Mouse (Mus musculus): ENCODE data around the gene Pptc7. TPM values are rescaled to one million over a fixed set of nuclear protein-coding genes. Genes with fewer than 3 reads are reported as not detected.
A peak's percentile ranks its signal among the peaks of the same experiment; 100 is the strongest.
"Not testable (repeated sequence)": the region's sequence is repeated elsewhere in the genome, so short reads cannot be mapped to it uniquely, and the experiment has no call there.

Pptc7 gene
- total RNA-seq, 2 experiments from 2014 or later = 85.5 to 87.2 TPM

DNA sequence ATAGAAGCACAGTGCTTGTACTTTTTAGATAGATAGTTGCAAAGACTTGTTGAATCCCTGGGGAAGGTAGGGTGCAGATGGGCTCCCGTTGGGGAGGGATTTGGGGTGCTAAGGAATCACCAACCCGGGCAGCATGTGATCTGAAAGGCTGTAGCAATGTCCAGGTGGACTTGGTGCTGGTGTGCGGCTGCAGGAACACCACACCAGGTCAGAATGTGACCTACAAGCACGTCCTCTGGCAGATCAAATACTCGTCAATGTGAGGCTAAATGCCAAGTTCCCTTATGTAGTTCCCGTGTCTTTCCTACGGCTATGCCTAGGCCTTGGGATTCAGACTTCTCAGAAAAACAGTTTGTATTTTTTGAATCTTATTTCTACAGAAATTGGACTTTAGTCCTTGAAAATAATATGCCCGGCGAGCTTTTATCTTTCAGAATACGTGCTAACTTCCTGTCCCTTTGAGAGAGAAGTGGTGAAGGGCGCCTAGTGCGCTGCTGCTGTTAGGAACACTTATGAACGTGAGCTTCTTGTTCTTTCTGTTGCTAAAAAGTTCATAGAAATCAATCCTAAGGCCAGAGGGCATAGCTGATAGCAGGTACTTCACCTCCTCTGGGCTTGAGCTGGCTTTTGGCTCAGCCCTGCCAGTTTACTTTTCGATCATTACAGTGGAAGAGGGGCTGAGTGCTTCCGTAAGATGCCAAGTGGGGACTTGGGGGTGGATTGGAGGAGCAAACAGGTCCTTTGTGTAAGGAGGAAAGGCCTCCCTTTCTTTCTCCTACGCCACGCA, 7.6 kb downstream of the Pptc7 start:
- intact Hi-C loops (cut with DNase I) = no loop called here
- DNase-seq = no peak

DNA sequence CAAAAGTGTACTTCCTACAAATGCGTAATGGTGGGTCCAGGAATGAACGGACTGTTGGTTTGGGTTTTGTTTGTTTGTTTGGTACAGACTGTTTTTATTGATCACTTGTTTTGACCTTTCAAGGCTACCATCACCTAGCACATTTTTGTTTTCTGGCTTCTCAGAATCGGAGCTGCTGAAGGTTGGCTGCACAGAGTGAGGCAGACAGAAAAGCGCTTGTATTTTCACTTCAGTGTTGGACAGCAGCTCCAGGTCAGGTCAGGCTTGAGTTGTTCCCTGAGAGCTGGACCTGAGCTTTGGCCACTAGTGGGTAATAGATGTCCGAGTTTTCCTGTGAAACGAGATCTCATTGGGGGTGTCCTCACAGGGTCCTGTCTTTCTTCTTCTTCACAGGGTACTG, 9.0 kb downstream of the Pptc7 start:
- no peak for DNase-seq
- intact Hi-C loops (cut with DNase I) = no loop called here

DNA sequence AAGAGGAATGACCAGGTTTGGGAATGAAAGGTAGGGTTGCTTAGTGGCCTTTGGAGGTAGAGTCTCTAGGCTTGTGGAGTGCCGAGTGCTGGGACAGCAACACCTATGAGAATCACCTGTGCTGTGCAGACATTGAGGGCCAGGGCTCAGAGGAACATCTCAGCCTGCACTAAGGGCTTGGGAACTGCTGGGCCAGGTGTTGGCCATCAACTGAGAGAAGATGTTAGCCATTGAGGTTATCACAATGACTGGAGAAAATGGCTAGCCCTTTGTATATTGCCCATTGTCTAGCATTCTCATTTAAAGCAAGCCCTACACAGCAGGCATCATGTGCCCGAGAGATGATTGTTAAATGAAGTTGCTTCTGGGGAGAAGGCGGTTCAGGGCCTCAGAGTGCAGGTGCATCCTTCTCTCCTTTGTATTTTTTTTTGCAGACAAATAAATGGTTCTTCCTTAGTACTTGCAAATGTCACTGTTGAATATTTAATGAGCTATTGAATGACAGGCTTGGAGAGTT, 10.1 kb downstream of the Pptc7 start:
- intact Hi-C loops (cut with DNase I) = no loop called here
- DNase-seq = no peak

DNA sequence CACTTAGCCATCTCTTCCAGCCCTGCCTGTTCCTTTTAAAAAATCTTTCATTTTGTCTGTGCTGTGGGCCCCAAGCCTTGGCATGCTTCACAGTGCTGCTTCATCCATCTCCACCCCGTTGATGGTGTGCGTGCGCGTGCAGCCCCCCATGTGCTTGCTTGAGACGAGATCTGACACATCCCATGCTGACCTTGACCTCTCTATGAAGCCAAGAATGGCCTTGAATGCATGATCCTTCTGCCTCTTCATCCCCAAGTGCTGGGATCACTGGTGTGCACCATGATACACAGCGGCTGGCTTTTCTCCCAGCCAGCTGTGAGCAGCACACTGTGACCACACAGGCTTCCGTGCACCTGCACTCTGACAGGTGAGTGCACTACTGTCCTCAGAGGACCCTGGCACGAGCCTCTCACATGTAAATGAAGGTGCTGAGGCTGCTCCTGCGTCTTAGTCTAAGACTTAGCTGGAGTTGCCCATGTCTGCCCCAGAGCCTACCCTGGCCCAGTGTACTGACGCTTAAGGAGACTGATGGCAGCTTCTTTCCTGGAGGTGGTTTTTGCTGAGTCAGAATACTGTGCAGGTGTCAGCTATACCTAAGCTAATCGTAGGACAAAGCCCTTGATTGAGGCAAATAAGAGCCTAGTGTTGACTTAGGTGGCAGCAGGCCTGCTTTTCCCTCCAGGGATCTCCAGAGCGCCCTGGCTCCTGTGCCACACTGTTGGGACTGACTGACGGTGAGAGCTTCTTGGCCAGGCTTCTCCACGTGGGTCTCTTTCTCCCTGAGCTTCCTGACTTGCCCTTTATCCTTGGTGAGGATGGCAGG, 11.2 kb downstream of the Pptc7 start:
- no peak for DNase-seq
- intact Hi-C loops (cut with DNase I) = no loop called here

DNA sequence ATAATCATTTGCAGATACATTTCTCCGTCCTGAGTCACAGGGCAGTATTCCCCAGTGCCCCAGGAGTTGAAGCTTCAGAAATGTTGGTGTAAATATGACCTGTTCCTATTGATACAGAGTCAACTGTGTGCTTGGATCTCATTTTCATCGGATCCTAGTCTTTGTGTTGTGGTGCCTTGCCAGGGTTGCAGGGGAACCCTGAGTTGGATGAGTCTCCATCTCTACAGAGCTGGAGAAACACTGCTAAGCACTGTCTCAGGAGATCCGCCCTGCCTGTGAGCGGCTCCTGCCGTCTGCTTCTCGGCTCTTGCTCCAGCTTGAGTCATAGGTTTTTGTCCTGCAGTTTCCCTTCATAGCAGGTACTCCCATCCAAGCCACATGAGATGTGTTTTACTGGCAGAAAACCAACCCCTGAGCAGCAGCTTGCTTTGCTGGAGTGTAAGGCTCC, 15.9 kb downstream of the Pptc7 start:
- intact Hi-C loops (cut with DNase I) = no loop called here
- DNase-seq = no peak

DNA sequence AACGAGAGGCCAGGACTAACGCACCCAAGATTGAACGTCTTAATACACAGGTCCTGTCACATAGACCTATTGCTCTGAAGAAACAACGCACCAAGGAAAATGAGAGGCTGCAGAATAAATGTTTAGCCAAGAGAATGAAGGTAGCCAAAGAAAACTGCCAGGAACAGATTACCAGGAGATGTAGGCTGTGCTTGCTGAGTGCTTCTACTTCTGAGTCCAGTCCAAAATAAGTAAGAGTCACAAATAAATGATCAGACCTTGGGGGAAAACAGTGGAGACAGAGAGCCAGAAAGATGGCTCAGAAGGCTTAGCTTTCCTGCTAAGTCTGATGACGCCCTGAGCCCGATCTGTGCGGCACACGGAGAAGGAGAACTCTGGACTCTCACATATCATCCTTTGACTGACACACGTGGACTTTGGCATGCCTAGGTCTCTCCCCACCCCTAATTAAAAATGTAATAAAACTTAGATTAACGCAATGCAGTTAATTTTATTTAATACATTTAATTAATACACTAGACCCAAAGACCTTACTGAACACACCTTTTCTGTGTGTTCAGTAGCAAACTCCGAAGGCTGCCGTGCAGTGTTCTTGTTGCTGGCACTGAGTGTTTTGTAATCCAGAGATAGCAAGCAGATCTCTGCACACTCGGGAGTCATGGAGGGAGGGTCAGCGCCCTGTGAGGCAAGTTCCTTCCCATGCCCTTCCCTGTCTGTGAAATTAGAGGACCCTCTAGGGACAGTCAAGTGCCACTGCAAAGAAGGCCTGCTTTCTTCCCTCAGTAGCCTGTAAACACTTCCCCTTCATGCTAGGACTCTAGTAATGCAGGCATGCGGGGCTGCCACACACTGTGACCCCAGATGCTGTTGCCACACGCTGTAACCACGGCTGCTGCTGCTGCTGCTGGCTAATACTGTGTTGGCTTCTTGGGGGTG, 18.9 kb downstream of the Pptc7 start:
- no peak for DNase-seq
- intact Hi-C loops (cut with DNase I) = no loop called here

DNA sequence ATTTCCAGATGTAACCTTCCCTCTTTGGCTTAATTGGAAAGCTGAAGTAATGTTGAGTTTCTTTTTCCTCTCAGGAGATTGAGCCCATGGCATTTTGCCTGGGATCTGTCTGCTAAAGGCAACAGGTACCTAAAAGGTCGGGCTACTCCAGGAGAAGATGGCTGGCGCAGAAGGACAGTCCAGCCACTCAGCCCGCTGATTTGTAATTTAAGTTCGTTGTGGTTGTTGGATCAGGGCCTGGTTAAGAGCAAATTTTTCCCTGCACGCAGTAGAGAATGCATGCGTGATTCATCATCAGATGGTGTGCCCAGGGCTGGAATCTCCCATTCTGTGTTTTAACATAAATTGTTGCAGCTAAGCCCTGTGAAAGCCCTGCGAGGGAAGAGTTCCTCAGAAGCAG, 19.8 kb downstream of the Pptc7 start:
- intact Hi-C loops (cut with DNase I) = no loop called here
- no peak for DNase-seq

DNA sequence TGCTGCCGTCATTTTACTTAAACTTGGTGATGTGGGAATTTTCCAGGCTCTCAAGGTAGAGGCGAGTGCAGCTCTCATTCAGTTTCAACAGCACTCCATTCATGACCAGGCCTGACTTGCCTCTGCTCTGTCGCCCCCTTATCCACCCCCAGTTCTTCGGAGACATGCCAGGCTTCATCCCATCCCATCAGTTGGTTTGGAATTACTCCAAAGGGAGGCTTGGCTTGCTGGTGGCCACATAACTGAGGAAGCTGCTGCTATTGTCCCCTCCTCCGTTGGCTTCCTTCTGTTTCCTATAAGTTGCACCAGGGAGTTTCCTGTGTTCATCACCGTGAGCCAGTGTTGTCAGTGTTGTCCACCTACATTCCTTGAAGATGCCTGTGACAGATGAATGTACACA, 20.4 kb downstream of the Pptc7 start:
- intact Hi-C loops (cut with DNase I) = no loop called here
- no peak for DNase-seq

DNA sequence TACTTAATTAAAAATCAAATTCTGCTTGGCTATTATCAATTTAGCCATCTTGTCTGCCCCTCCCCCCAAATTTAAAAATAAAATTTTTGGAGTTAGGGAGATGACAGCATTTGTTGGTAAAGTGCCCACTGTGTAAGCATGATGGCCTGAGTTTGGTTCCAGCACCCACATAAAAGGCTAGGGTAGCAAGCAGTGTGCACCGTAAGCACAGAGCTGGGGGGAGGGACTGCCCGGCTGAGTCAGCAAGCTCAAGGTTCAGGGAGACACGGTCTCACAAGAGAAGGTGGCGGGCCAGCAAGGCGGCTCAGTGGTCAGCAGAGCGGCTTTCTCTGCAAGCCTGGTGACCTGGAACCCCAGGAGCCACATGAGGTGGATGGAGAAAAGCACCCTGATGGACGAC, 21.3 kb downstream of the Pptc7 start:
- no peak for DNase-seq

DNA sequence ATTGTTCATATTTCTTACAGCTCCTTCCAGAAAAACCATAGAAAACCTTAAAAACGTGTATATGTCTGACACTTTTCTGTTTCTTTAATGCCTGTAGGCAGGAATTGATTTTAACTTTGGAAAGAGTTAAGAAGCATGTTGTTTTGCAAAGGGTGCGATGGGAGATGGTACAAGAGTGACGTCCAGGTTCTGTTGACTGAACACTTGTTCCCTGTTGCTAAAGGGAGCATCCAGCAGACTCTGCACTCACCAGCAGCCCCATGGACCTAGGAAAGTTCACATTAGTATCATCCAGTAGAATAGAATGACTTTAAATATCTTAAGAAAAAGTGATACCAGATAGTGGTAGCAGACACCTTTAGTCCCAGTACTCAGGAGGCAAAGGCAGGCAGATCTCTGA, 22.4 kb downstream of the Pptc7 start:
- DNase-seq = no peak
- intact Hi-C loops (cut with DNase I) = no loop called here

More for the DNA sequence above, 21.3 kb downstream of the Pptc7 start:
- intact Hi-C loops (cut with DNase I) = no loop called here

DNA sequence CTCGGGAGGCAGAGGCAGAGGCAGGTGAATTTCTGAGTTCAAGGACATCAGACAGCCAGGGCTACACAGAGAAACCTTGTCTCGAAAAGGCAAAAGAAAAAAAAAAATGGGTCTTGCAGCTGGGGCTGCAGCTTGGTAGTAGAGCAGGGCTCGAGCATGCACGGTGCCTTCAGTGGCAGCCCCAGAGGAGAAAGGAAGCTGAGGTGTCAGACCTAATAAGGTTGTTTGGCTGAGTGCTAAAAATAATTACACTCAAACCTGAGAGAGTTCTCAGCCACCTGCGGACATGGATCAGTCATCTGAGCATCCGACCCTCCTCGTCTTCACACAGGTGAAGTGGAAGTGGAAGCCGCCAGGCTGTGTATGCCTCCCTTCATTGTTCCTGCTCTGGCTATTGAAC, 26.5 kb downstream of the Pptc7 start:
- intact Hi-C loops (cut with DNase I) = no loop called here
- no peak for DNase-seq

DNA sequence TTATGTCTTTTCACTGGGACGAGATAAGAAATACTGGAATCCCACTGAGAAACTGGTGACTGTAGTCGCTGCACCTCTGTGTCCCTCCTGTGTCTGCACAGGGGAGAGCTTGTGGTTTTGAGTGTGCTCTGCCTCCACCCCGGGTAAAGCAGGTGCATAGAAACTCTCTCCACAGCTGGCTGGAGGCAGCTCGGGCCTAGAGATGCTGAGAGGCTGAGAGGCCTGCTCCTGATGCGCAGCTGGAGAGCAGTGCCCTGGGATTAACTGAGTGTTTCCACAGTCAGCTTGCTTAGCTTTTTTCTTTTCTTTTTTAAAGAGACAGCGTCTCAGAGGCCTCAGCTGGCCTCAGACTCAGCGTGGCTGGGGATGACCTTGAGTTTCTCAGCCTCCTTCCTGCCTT, 27.5 kb downstream of the Pptc7 start:
- intact Hi-C loops (cut with DNase I) = no loop called here
- DNase-seq = no peak

DNA sequence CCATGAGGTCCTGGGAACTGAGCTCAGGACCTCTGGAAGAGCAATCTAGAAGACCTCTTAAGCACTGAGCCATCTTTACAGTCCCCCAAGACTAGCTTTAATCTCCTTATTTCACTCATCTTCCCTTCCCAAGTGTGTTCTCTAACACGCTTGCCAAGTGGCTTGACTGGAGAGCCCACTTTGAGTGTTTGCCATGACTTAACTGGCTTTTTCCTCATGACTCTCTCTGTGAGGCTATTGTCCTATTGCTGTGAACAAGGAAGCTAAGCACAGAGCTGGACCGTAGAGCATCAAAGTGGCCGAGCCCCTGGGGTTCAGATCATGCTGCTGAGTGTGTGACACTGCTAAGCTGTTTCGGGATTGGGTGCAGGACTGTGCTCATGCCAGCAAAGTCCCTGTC, 28.2 kb downstream of the Pptc7 start:
- intact Hi-C loops (cut with DNase I) = no loop called here
- DNase-seq = no peak

DNA sequence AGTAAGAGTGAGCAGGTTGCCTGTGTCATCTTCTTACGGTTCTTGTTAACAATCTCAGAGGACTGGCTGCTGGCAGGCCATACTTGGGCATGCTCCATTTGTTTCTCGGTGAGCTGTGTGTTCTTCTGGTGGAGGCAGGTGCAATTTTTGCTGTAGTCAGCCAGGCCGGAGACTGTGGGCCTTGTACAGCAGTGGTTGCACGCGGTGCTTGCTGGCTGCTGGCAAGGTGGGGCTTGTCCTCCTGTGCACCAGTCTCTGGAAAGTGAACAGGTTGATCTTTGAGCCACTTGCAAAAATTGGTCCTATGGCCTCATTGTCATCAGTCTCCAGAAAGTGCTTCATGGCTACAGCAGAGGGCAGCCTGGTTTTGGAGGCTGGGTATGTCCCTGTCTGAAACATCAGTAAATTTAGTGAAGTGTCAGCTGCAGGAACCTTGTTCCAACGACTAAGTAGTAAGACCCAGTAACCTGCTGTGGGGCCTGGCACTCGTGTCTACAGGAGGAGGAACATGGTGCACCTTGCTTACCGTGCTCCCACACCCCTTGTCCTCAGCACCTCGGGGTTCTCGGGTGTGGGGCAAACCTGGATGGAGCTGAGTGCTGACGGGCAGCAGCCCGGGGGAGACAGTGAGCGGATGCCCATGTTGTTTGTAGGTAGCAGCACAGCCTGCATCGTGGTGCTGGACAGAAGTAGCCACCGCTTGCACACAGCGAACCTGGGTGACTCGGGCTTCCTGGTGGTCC, 28.9 kb downstream of the Pptc7 start:
- intact Hi-C loops (cut with DNase I) = no loop called here
- DNase-seq = no peak

DNA sequence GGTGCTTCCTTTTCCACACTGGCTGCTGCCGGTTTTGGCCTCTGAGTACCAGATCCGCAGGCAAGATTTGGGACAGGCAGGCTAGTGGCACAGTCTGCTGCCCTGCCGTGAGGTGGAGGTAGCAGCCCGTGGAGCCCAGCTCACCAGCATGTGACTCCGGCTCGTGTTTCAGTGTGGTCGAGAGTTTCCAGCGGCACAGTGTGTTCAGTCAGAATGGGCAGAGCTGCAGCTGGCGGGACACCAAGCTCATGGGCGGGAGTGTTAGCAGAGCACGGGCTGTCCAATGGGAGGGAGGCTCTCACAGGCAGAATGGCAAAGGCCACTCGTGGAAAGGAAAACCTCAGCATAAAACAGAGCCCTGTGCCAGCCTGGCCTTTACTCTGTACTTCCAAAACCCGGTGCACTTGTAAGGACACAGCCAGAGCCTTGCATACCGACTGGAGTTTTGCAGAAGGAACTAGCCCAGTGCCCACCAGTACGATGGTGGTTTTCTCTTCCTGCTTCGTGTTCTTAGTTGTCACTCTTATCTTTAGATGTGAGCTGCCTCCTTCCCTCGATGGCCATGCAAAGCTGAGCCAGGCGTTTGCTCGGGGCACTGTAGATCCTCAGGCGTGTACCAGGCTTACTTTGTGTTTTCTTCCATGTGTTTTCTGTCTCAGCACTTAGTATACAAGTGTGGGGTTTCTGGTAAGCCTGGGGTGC, 31.0 kb downstream of the Pptc7 start:
- peak; percentile 89 for DNase-seq
- intact Hi-C loops (cut with DNase I) = no loop called here

DNA sequence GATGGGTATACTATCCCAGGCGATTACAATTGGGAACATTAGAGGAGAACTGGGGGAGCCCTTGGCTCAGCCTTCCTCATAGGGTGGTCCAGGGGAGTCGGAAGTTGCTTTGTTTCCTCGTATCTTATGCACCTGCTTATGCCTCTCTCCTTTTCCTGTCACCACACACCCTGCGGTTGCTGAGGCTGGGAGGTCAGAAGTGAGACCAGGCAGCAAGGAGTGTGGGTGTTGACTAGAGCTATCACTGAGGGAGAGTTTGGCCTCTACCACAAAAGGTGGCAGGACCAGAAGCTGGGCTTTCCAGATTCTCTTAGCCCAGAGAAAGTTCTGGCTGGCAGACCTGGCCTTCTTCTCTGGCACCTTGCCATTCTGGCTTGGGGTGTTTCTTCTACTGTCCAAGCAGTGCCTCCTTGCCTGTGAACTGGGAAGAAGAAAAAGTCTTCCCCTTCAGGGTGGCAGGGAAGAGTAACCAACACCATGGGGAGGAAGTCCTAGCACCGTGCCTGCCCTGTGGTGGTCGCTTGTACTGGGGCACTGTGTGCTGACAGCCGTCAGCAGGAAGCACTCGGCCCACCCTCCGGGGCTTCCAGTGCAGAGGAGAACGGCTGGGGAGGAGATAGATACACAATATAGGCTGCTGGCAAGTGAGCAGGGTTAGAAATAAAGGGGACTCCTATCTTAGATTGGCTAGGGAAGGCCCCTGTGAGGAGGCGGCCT, 33.3 kb downstream of the Pptc7 start:
- intact Hi-C loops (cut with DNase I) = no loop called here
- DNase-seq = no peak

DNA sequence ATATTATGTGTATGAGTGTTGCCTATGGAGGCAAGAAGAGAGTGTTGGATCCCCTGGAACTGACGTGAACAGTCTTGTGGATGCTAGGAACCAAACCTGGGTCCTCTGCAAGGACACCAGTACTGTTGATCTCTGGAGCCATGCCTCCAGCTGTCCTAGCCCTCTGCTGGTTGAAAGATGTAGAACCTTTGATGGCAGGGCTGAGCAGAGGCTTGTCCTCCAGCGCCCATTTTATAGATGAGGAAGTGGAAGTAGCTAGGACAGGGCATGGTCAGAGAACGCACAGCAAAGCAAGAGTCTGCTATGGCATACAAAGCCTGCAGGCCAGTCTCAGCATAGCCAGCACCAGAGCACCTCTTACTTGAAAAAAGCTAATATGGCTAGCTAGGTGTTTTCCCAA, 33.9 kb downstream of the Pptc7 start:
- intact Hi-C loops (cut with DNase I) = no loop called here
- DNase-seq = peak in 1 of 2 experiments; percentile 51

DNA sequence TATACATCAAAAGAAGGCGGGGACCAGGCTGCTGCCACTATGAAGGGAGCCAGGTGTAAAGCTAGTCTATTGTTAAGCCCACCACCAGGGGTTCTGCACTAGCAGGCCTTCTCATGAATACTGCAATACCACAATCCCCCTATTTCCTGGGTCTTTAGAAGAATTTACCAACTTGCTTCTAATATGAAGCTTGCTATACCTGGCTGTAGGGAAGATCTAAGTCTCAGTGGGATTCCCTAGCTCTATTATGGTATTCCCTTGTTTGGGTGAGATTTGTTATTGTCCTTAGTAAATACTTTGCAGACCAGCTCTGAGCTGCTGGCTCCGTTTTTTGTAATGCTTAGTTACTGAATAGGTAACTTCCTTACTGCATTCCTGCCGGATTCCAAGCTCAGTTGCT, 34.8 kb downstream of the Pptc7 start:
- intact Hi-C loops (cut with DNase I); DNase-seq: not testable (repeated sequence)
